Mouse (Mus musculus) brain, embryonic 18.5 days (tissue): ENCODE results near the gene Rplp2.
"Not testable (repeated sequence)": the region's sequence is repeated elsewhere in the genome, so short reads cannot be mapped to it uniquely, and the experiment has no call there.

Experiments used
- DNase-seq: peaks from one replicate; pipeline ENCODE4 v3.0.0-alpha.2; 2012; ENCODE audit warnings: low read depth, low spot score

Rplp2 gene

DNA sequence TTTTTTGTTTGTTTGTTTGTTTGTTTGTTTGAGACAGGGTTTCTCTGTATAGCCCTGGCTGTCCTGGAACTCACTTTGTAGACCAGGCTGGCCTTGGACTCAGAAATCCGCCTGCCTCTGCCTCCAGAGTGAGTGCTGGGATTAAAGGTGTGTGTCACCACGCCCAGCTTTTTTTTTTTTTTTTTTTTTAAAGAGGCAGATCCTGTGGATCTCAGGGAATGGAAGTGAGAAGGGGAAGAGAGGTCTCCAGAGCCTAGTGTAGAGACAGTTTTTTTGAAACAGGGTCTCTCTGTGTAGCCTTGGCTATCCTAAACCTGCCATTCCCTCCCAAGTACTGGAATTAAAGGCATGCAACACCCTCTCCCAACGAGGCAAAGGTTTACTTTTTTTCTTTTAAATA is 796 bp upstream of the Rplp2 start:
- not testable (repeated sequence) for DNase-seq

GRCm38 (mm10) chr7:141451928-141452327 is 4.8 kb downstream of the Rplp2 start:
- no peak for DNase-seq

- DNase-seq, result no peak
Observed at GRCm38 (mm10) chr7:141453636-141454035, 6.5 kb downstream of the Rplp2 start.

GRCm38 (mm10) chr7:141454967-141455551 is 7.9 kb downstream of the Rplp2 start, which contains the start of gene Pnpla2:
Gene Pnpla2 (plus strand): TSS chr7:141455198.
- no peak for DNase-seq

DNA sequence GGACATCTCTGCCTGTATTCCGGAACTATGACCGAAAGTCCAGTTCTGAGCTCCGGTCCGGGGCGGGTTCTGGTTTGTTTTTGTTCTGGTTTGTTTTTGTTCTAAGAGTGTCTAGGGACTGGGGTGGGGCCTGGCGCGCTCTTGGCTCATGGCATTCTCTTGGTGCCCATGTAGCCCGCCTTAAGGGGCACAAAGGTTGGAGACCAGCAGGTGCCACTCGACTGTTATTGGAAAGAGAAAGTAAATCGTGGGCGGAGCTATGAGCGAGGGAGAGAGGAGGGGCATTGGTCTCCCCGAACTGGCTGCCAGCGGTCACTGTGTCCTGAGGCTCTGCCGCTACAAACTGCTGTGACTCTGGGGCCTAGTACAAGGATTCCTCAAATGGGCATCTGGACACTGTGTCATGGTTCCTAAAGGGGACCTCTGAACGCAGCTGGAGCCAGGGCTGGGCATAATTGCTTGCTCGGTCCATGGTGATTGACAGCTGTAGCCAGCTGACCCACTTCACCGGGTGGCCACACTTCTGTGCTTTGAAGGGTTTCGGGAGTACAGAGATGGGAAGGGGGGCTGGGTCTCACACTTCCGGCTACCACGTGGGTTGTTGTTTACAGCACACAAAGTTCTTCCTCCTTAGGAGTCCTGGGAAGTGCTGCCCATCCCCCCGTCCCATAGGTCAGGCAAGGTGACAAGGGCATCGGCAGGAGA is 8.6 kb downstream of the Rplp2 start:
- no peak for DNase-seq

GRCm38 (mm10) chr7:141456739-141457138 is 9.6 kb downstream of the Rplp2 start:
- DNase-seq, result no peak

GRCm38 (mm10) chr7:141457236-141457635 is 10.1 kb downstream of the Rplp2 start:
- DNase-seq, result no peak

- DNase-seq, result no peak
Observed at GRCm38 (mm10) chr7:141457986-141458660, 11.0 kb downstream of the Rplp2 start.

GRCm38 (mm10) chr7:141458661-141459060 is 11.5 kb downstream of the Rplp2 start:
- DNase-seq, result no peak

DNA sequence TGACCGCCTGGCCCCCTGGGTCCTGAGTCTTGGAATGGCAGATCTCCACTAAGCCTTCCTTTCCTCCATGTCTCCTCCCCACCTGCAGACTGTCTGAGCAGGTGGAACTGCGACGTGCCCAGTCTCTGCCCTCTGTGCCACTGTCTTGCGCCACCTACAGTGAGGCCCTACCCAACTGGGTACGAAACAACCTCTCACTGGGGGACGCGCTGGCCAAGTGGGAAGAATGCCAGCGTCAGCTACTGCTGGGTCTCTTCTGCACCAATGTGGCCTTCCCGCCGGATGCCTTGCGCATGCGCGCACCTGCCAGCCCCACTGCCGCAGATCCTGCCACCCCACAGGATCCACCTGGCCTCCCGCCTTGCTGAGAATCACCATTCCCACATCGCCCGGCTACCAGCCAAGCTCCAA is 12.1 kb downstream of the Rplp2 start:
- no peak for DNase-seq

- no peak for DNase-seq
Observed at GRCm38 (mm10) chr7:141460001-141460390, 12.8 kb downstream of the Rplp2 start.

- no peak for DNase-seq
Observed at GRCm38 (mm10) chr7:141460391-141461113, 13.4 kb downstream of the Rplp2 start, which contains the start of gene Cracr2b. Gene Cracr2b (plus strand): TSS chr7:141461094.

- no peak for DNase-seq
Observed at GRCm38 (mm10) chr7:141461521-141462332, 14.6 kb downstream of the Rplp2 start.

DNA sequence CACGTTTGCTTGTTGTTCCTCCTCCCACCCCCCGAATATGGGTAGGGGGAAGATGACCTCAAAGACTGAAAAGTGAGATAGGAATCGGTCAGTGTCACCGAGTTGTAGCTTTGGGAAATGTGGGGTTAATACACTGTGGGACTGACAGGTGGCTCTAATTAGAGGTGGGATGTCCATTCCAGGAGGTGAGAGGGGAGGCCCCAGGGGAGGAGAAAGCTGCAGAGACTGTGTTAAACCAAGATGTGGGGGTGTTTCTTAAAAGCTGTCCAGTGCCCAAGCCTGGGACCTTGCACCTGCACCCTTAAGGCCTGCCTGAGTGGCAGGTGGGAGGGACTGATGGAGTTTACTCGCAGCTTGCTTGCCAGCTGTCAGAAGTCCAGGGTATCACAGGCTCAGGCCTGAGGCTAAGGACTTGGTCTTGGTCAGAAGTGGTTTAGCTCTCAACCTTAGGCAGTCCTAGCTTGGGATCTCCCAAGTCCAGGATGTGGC is 15.2 kb downstream of the Rplp2 start:
- no peak for DNase-seq

GRCm38 (mm10) chr7:141463824-141464602 is 16.8 kb downstream of the Rplp2 start:
- DNase-seq, result no peak

GRCm38 (mm10) chr7:141464603-141465201 is 17.5 kb downstream of the Rplp2 start:
- no peak for DNase-seq

DNA sequence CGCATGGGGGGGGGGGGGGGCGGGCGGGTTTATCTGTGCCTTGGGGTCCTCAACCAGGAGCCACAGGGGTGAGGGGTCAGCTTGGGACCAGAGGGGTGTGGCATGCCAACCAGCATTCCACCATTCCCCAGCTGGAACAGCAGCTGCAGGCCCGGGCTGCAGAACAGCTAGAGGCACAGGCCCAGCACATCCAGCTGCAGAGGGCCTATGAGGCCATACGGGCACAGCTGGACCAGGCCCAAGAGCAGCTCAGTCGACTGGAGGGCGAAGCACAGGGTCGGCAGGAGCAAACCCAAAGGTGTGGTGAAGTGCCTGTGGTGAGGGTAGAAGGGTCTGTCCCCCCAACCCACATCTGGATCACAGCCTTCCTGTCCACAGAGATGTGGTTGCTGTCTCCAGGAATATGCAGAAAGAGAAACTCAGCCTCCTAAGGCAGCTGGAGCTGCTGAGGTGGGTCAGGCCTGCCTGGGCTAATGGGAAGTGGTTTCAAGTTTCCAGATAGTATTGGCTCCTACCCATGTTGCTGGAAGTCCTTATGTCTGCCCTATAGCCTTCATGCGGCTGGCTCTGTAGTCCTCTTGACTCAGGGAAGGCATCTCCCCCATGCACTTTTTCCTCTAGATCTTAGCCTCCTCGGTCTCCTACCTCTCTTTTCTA is 18.3 kb downstream of the Rplp2 start:
- DNase-seq, result no peak

- no peak for DNase-seq
Observed at GRCm38 (mm10) chr7:141466045-141466394, 18.9 kb downstream of the Rplp2 start.

- DNase-seq, result no peak
Observed at GRCm38 (mm10) chr7:141466607-141467148, 19.5 kb downstream of the Rplp2 start.
